Mouse (Mus musculus) liver, embryonic 16.5 days (tissue): ENCODE measurements around the gene Apex1. TPM values are rescaled to one million over a fixed set of nuclear protein-coding genes. Genes with fewer than 3 reads are reported as not detected.
A peak's percentile ranks its signal among the peaks of the same experiment; 100 is the strongest.
"Not testable (repeated sequence)": the region's sequence is repeated elsewhere in the genome, so short reads cannot be mapped to it uniquely, and the experiment has no call there.

Source experiments
- ATAC-seq: fragments of 200-750 bp; cut with Nextera tagmentation; 2 replicates; pipeline ENCODE4 v1.8.0; 2017; ENCODE audit warnings: low read depth, mild to moderate bottlenecking, moderate number of reproducible peaks, moderate library complexity
- H3K27ac ChIP-seq: fragments of 300-500 bp; sonication (generic); 2 replicates; pipeline ENCODE4 v1.5.1; 2014; ENCODE audit warnings: mild to moderate bottlenecking, low read length
- H3K27me3 ChIP-seq: fragments of 300-500 bp; sonication (generic); 2 replicates; pipeline ENCODE4 v1.6.1; 2014; ENCODE audit warnings: low read depth, low read length, mixed read lengths; ENCODE audit not compliant: control insufficient read depth, insufficient read depth
- H3K36me3 ChIP-seq: fragments of 300-500 bp; sonication (generic); 2 replicates; pipeline ENCODE4 v1.6.1; 2014; ENCODE audit warnings: mild to moderate bottlenecking; ENCODE audit not compliant: control insufficient read depth, insufficient read depth
- H3K4me1 ChIP-seq: fragments of 300-500 bp; sonication (generic); 2 replicates; pipeline ENCODE4 v1.6.1; 2014; ENCODE audit warnings: low read depth, low read length, mixed read lengths; ENCODE audit not compliant: control insufficient read depth
- H3K4me2 ChIP-seq: fragments of 300-500 bp; sonication (generic); 2 replicates; pipeline ENCODE4 v1.6.1; 2014; ENCODE audit warnings: low read depth, low read length, mixed read lengths
- H3K4me3 ChIP-seq: fragments of 300-500 bp; sonication (generic); 2 replicates; pipeline ENCODE4 v1.5.1; 2014; ENCODE audit warnings: low read depth, mild to moderate bottlenecking, low read length
- H3K9ac ChIP-seq: fragments of 300-500 bp; sonication (generic); 2 replicates; pipeline ENCODE4 v1.6.1; 2014; ENCODE audit warnings: low read depth, low read length
- H3K9me3 ChIP-seq: fragments of 300-500 bp; sonication (generic); replicated peaks from 2 replicates; pipeline ENCODE4 v1.6.1; 2016; ENCODE audit warnings: low read length; ENCODE audit not compliant: control insufficient read depth
- WGBS: fragments of 180-500 bp; shearing (Covaris S2); extraction: QIAGEN DNeasy Blood & Tissue Kit; methylation state at CpG from one replicate; pipeline ENCODE4 v1.1.7; 2014; ENCODE audit not compliant: insufficient replicate concordance; 5-methylcytosine and 5-hydroxymethylcytosine counted together
- polyA plus RNA-seq: library from polyadenylated mRNA; unstranded; fragments of >200 nt; fragmentation: Nextera tagmentation; extraction: Ambion mirVana; gene quantifications from 2 replicates; pipeline ENCODE4 v1.2.1, GENCODE M21; 2015

Gene Apex1
- polyA plus RNA-seq, 1 experiment from 2014 or later = 61.8 TPM

GRCm38 (mm10) chr14:50895985-50896746, 28.6 kb upstream of the Apex1 start:
- H3K4me1 ChIP-seq = peaks cover 3% of the 10 kb centered on the region
- H3K27me3 ChIP-seq = peaks cover 5% of the 10 kb centered on the region; the same call in 1 of the 2 replicates
- no peaks in the 10 kb centered on the region for H3K36me3 ChIP-seq
- H3K4me2 ChIP-seq = peak overlapping the region; percentile 50
- peak; percentile 82 for ATAC-seq
- 20% methylated on average over 19 of the region's 19 CpGs for WGBS
- H3K9ac ChIP-seq = peak overlapping the region; percentile 6
- peak overlapping the region; percentile 41; the same call in 1 of the 2 replicates for H3K27ac ChIP-seq
- H3K9me3 ChIP-seq = no peaks in the 10 kb centered on the region
- peak overlapping the region; percentile 28 for H3K4me3 ChIP-seq

- no peak for ATAC-seq
- WGBS = 23% methylated on average over 23 of the region's 23 CpGs
- Histone ChIP-seq H3K9me3 (no peaks in the 10 kb centered on the region), H3K4me1 (peaks cover 3% of the 10 kb centered on the region), H3K4me2 (peak overlapping the region; percentile 50), H3K36me3 (no peaks in the 10 kb centered on the region), H3K4me3 (peak overlapping the region; percentile 28), H3K27me3 (peaks cover 5% of the 10 kb centered on the region; the same call in 1 of the 2 replicates), H3K27ac (peak overlapping the region; percentile 41; the same call in 1 of the 2 replicates), H3K9ac (peak overlapping the region; percentile 6)
Observed at GRCm38 (mm10) chr14:50896747-50897373, 27.9 kb upstream of the Apex1 start.

- ATAC-seq = no peak
- 38% methylated on average over 7 of the region's 7 CpGs for WGBS
- peaks cover 3% of the 10 kb centered on the region for H3K4me1 ChIP-seq
- H3K9ac ChIP-seq = peak within 1 kb of the TSS; percentile 6
- H3K27me3 ChIP-seq = peaks cover 5% of the 10 kb centered on the region; the same call in 1 of the 2 replicates
- H3K4me3 ChIP-seq = peak within 1 kb of the TSS; percentile 28
- H3K9me3 ChIP-seq = no peaks in the 10 kb centered on the region
- no peaks in the 10 kb centered on the region for H3K36me3 ChIP-seq
- peak within 1 kb of the TSS; percentile 50 for H3K4me2 ChIP-seq
- peak within 1 kb of the TSS; percentile 41; the same call in 1 of the 2 replicates for H3K27ac ChIP-seq
Observed at GRCm38 (mm10) chr14:50897374-50897765, 27.4 kb upstream of the Apex1 start, which contains the start of gene Klhl33. TSS of gene Klhl33 (minus strand) at chr14:50897507.

- H3K4me1 ChIP-seq, H3K36me3 ChIP-seq, H3K27ac ChIP-seq, H3K27me3 ChIP-seq, H3K4me2 ChIP-seq, H3K9me3 ChIP-seq, H3K4me3 ChIP-seq, H3K9ac ChIP-seq, ATAC-seq: not testable (repeated sequence)
- WGBS = 35% methylated on average over 2 of the region's 2 CpGs
Observed at GRCm38 (mm10) chr14:50897992-50898391, 26.8 kb upstream of the Apex1 start.

- 7% methylated on average over 26 of the region's 26 CpGs for WGBS
- Histone ChIP-seq H3K9me3 (no peaks in the 10 kb centered on the region), H3K9ac (peak overlapping the region; percentile 29; the same call in 1 of the 2 replicates), H3K27me3 (no peaks in the 10 kb centered on the region), H3K27ac (no peak overlapping the region), H3K4me1 (peaks cover 4% of the 10 kb centered on the region; the same call in 1 of the 2 replicates), H3K4me2 (peak overlapping the region; percentile 62), H3K4me3 (peak overlapping the region; percentile 46), H3K36me3 (no peaks in the 10 kb centered on the region)
- peak; percentile 79 for ATAC-seq
Observed at GRCm38 (mm10) chr14:50903973-50904827, 20.6 kb upstream of the Apex1 start.

- peaks cover 4% of the 10 kb centered on the region; the same call in 1 of the 2 replicates for H3K4me1 ChIP-seq
- H3K9me3 ChIP-seq = no peaks in the 10 kb centered on the region
- 72% methylated on average over 4 of the region's 4 CpGs for WGBS
Observed at GRCm38 (mm10) chr14:50904828-50905129, 20.0 kb upstream of the Apex1 start.

GRCm38 (mm10) chr14:50905327-50905726, 19.4 kb upstream of the Apex1 start:
- not testable (repeated sequence) for H3K27ac ChIP-seq, H3K4me2 ChIP-seq, H3K9me3 ChIP-seq, H3K36me3 ChIP-seq, H3K4me1 ChIP-seq, H3K4me3 ChIP-seq, H3K27me3 ChIP-seq, ATAC-seq, H3K9ac ChIP-seq

More at GRCm38 (mm10) chr14:50904828-50905129, 20.0 kb upstream of the Apex1 start:
- Histone ChIP-seq H3K4me3 (no peak overlapping the region), H3K36me3 (no peaks in the 10 kb centered on the region), H3K27ac (no peak overlapping the region), H3K9ac (no peak overlapping the region), H3K27me3 (no peaks in the 10 kb centered on the region), H3K4me2 (no peak overlapping the region)
- ATAC-seq = no peak

- Histone ChIP-seq H3K4me3 (no peak overlapping the region), H3K27ac (no peak overlapping the region), H3K9me3 (no peaks in the 10 kb centered on the region), H3K9ac (no peak overlapping the region), H3K4me1 (peaks cover 4% of the 10 kb centered on the region; the same call in 1 of the 2 replicates), H3K36me3 (no peaks in the 10 kb centered on the region), H3K4me2 (no peak overlapping the region), H3K27me3 (no peaks in the 10 kb centered on the region)
- 49% methylated on average over 4 of the region's 4 CpGs for WGBS
- no peak for ATAC-seq
Observed at GRCm38 (mm10) chr14:50908126-50908525, 16.6 kb upstream of the Apex1 start.
